Mouse (Mus musculus) olfactory bulb, adult 2 months (tissue): ENCODE measurements around the gene 5330417C22Rik.

Experiments
- CTCF ChIP-seq: fragments of 200-500 bp; IDR thresholded peaks from 2 replicates; pipeline ENCODE4 v1.5.1; 2012; ENCODE audit warnings: low read depth, mild to moderate bottlenecking, low read length, moderate library complexity; ENCODE audit not compliant: insufficient read depth
- POLR2A ChIP-seq: fragments of 200-500 bp; IDR thresholded peaks from 2 replicates; pipeline ENCODE4 v1.6.1; 2012; ENCODE audit warnings: mild to moderate bottlenecking, low read depth, low read length, moderate library complexity; ENCODE audit not compliant: insufficient read depth

- TF ChIP-seq CTCF (no peak), POLR2A (no peak)
Observed at GRCm38 (mm10) chr3:108554111-108554561, 17.8 kb upstream of the 5330417C22Rik start.
